Mouse (Mus musculus) neural tube, embryonic 10.5 days (tissue): ENCODE results near the gene Pip4k2c.
"Not testable (repeated sequence)": the region's sequence is repeated elsewhere in the genome, so short reads cannot be mapped to it uniquely, and the experiment has no call there.

Experiments used
- DNase-seq: peaks from one replicate; pipeline ENCODE4 v3.0.0-alpha.2; 2017; ENCODE audit warnings: low spot score; ENCODE audit errors: extremely low spot score

Pip4k2c gene

GRCm38 (mm10) chr10:127170837-127171272 is 40.5 kb downstream of the Pip4k2c start:
- DNase-seq, result peak; percentile 82

- peak; percentile 44 for DNase-seq
These were observed 41.4 kb downstream of the Pip4k2c start for GRCm38 (mm10) chr10:127170002-127170401.

GRCm38 (mm10) chr10:127167614-127168192 is 43.7 kb downstream of the Pip4k2c start:
- DNase-seq, result no peak

- DNase-seq, result no peak
These were observed 44.4 kb downstream of the Pip4k2c start for GRCm38 (mm10) chr10:127166771-127167613.

- no peak for DNase-seq
These were observed 45.0 kb downstream of the Pip4k2c start for GRCm38 (mm10) chr10:127166404-127166715.

- DNase-seq, result peak; percentile 68
These were observed 45.6 kb downstream of the Pip4k2c start for GRCm38 (mm10) chr10:127165654-127166403.

- peak; percentile 83 for DNase-seq
These were observed 46.1 kb downstream of the Pip4k2c start for GRCm38 (mm10) chr10:127165354-127165653.

GRCm38 (mm10) chr10:127164631-127165353 is 46.6 kb downstream of the Pip4k2c start, which contains the start of gene B4galnt1:
Gene B4galnt1 (plus strand): TSS chr10:127165225.
- DNase-seq, result peak; percentile 86

GRCm38 (mm10) chr10:127164190-127164589 is 47.2 kb downstream of the Pip4k2c start:
- DNase-seq, result no peak

GRCm38 (mm10) chr10:127162771-127163261 is 48.6 kb downstream of the Pip4k2c start:
- not testable (repeated sequence) for DNase-seq

- no peak for DNase-seq
These were observed 50.7 kb downstream of the Pip4k2c start for GRCm38 (mm10) chr10:127160728-127161127.

GRCm38 (mm10) chr10:127160081-127160480 is 51.3 kb downstream of the Pip4k2c start:
- DNase-seq, result no peak

- DNase-seq, result no peak
These were observed 52.9 kb downstream of the Pip4k2c start for GRCm38 (mm10) chr10:127158471-127158870.

- no peak for DNase-seq
These were observed 54.9 kb downstream of the Pip4k2c start for GRCm38 (mm10) chr10:127156511-127156910.

GRCm38 (mm10) chr10:127156089-127156488 is 55.3 kb downstream of the Pip4k2c start:
- DNase-seq, result no peak

- DNase-seq, result no peak
These were observed 56.7 kb downstream of the Pip4k2c start for GRCm38 (mm10) chr10:127154652-127155051.

- no peak for DNase-seq
These were observed 57.1 kb downstream of the Pip4k2c start for GRCm38 (mm10) chr10:127154241-127154640.

- DNase-seq, result no peak
These were observed 58.1 kb downstream of the Pip4k2c start for GRCm38 (mm10) chr10:127153323-127153722.

GRCm38 (mm10) chr10:127152556-127152955 is 58.8 kb downstream of the Pip4k2c start:
- not testable (repeated sequence) for DNase-seq

- DNase-seq, result not testable (repeated sequence)
These were observed 60.2 kb downstream of the Pip4k2c start for GRCm38 (mm10) chr10:127151233-127151632.

- no peak for DNase-seq
These were observed 60.9 kb downstream of the Pip4k2c start for GRCm38 (mm10) chr10:127150471-127150872.
